Mouse (Mus musculus): Measurements from ENCODE around the gene Olfr1258.
"Not testable (repeated sequence)": the region's sequence is repeated elsewhere in the genome, so short reads cannot be mapped to it uniquely, and the experiment has no call there.

Gene Olfr1258

GRCm38 (mm10) chr2:89927009-89927408 is at the start of gene Olfr1258:
Olfr1258 (plus strand) TSS chr2:89927309.
- DNase-seq: no peak

GRCm38 (mm10) chr2:89878137-89878536 is 49.0 kb upstream of the Olfr1258 start, which contains the start of gene Olfr1257:
Olfr1257 (plus strand) TSS chr2:89878437.
- no peak for DNase-seq

GRCm38 (mm10) chr2:89912616-89913015 is 14.5 kb upstream of the Olfr1258 start:
- DNase-seq: not testable (repeated sequence)

- DNase-seq: no peak
These were observed 21.5 kb downstream of the Olfr1258 start, which contains the start of gene Olfr1259 for GRCm38 (mm10) chr2:89948564-89948963. Olfr1259 (minus strand) TSS chr2:89948664.

- no peak for DNase-seq
These were observed 47.1 kb downstream of the Olfr1258 start, which contains the start of gene Olfr1260 for GRCm38 (mm10) chr2:89974184-89974583. Olfr1260 (plus strand) TSS chr2:89974340.

GRCm38 (mm10) chr2:89977709-89978108 is 50.6 kb downstream of the Olfr1258 start:
- no peak for DNase-seq
